Mouse (Mus musculus) kidney, embryonic 15.5 days (tissue): ENCODE data around the gene Psma4. TPM values are rescaled to one million over a fixed set of nuclear protein-coding genes. Genes with fewer than 3 reads are reported as not detected.

Experiments
- ATAC-seq: fragments of 200-750 bp; cut with Nextera tagmentation; replicated peaks from 2 replicates; pipeline ENCODE4 v1.8.0; 2017; ENCODE audit warnings: moderate TSS enrichment; ENCODE audit not compliant: low FRiP score
- H3K27ac ChIP-seq: fragments of 300-500 bp; sonication (generic); 2 replicates; pipeline ENCODE4 v1.5.1; 2015; ENCODE audit warnings: mild to moderate bottlenecking, inconsistent platforms
- H3K27me3 ChIP-seq: fragments of 300-500 bp; sonication (generic); 2 replicates; pipeline ENCODE4 v1.6.1; 2015; ENCODE audit warnings: inconsistent platforms
- H3K36me3 ChIP-seq: fragments of 300-500 bp; sonication (generic); 2 replicates; pipeline ENCODE4 v1.6.1; 2015; ENCODE audit warnings: inconsistent platforms
- H3K4me1 ChIP-seq: fragments of 300-500 bp; sonication (generic); 2 replicates; pipeline ENCODE4 v1.6.1; 2015; ENCODE audit warnings: inconsistent platforms
- H3K4me2 ChIP-seq: fragments of 300-500 bp; sonication (generic); 2 replicates; pipeline ENCODE4 v1.6.1; 2015; ENCODE audit warnings: moderate library complexity, mild to moderate bottlenecking, inconsistent platforms
- H3K4me3 ChIP-seq: fragments of 300-500 bp; sonication (generic); replicated peaks from 2 replicates; pipeline ENCODE4 v1.5.1; 2015; ENCODE audit warnings: mild to moderate bottlenecking, inconsistent platforms
- H3K9ac ChIP-seq: fragments of 300-500 bp; sonication (generic); 2 replicates; pipeline ENCODE4 v1.6.1; 2015; ENCODE audit warnings: mild to moderate bottlenecking, inconsistent platforms
- H3K9me3 ChIP-seq: fragments of 300-500 bp; sonication (generic); replicated peaks from 2 replicates; pipeline ENCODE4 v1.6.1; 2016; ENCODE audit warnings: inconsistent platforms
- WGBS: fragments of 180-500 bp; shearing (Covaris S2); methylation state at CpG from one replicate; pipeline ENCODE4 v1.1.7; 2015; ENCODE audit warnings: mixed read lengths; 5-methylcytosine and 5-hydroxymethylcytosine counted together
- polyA plus RNA-seq: library from polyadenylated mRNA; unstranded; fragments of >200 nt; fragmentation: Nextera tagmentation; extraction: Ambion mirVana; gene quantifications from 2 replicates; pipeline ENCODE4 v1.2.1, GENCODE M21; 2015

Psma4 gene
- polyA plus RNA-seq: 317 and 331 TPM in 2 replicates

DNA sequence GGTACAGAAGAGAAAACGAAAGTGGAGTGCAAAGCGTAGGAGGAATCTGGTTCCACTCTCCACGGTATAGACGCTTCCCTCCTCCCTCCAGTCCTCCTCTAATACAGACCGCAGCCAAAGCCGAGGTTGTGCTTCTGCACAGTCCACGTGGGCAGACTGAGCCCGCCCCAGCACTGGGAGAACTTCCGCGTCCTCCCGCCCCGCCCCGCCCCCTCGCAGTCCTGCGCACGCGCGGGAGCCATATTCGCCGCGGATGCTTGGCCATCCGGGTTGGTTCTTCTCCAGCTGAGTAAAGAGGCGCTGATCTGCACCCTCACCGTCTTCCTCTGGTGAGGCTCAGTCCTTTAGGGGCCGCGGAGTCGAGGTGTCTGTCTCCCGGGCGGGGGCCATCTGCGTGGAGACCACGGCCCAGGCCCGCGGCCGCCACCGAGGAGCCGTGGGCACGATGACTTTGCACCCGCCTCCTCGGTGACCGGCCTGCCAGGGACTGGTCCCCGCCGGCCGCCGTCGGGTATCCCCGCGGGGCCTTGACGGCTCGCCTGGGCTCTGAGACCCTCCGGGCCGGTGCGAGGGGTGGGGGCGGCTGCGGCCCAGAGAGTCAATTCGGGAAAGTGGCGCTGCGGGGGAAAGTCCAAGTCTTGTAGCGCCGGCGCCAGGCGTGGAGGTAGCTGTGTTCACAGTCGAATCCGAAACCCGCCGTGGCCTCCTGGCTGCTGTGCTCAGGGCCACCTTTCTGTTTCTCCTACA, at the start of gene Psma4, which contains the start of gene AY074887:
Gene Psma4, plus strand, starts transcription at position 216 of the 747 bp plus-strand sequence.
Gene AY074887, minus strand, starts transcription at position 424 of the 747 bp plus-strand sequence.
- H3K9me3 ChIP-seq: no peaks in the 10 kb centered on the region
- H3K4me2 ChIP-seq: peak within 1 kb of the TSS; percentile 77
- peak within 1 kb of the TSS; percentile 98 for H3K27ac ChIP-seq
- H3K36me3 ChIP-seq: peaks cover 34% of the 10 kb centered on the region
- H3K4me1 ChIP-seq: peaks cover 15% of the 10 kb centered on the region
- no peaks in the 10 kb centered on the region for H3K27me3 ChIP-seq
- under 1% methylated on average over 65 of the region's 65 CpGs for WGBS
- ATAC-seq: peak; percentile 100
- H3K9ac ChIP-seq: peak within 1 kb of the TSS; percentile 90
- peak within 1 kb of the TSS; percentile 95 for H3K4me3 ChIP-seq

DNA sequence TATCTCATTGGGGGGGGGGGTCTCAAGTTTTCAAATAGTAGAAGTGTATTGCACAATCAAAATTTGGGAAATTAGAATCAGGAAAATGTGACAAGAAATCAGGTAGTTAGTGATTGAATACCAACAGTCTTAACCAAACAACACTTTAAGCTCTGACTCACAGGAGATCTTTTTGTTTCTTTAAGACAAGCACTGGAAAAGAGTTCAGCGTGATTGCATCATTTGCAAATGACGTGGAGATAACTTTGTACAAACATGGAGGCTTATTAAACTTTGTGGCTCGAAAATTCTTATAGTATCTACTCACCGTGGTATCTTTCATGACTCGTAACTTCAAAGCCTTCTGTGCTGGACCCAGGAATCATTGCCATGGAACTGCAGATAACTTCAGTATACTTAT, 41.1 kb upstream of the Psma4 start:
- Histone ChIP-seq H3K9me3 (no peaks in the 10 kb centered on the region), H3K9ac (no peak overlapping the region), H3K4me2 (no peak overlapping the region), H3K36me3 (peaks cover 69% of the 10 kb centered on the region), H3K4me3 (no peak overlapping the region), H3K27me3 (no peaks in the 10 kb centered on the region), H3K4me1 (no peaks in the 10 kb centered on the region), H3K27ac (no peak overlapping the region)
- WGBS: 88% methylated on average over 5 of the region's 5 CpGs
- no peak for ATAC-seq

DNA sequence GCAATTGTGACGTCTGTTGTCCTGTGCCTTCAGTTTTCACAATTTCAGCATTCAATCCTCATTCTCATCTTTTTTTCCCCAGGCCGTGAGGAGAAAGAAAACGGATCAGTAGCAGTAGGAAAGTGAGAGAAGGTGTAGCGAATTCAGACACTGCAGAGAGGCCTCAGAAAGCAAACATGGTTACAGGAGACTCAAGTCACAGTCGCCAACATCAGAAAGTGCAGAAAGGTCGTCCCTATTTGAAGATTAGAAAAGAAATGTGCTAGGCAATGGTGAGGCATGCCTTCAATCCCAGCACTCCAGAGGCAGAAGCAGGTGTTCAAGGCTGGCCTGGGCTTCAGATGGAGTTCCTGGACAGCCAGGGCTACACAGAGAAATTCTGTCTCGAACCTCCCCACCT, 35.0 kb upstream of the Psma4 start:
- 59% methylated on average over 7 of the region's 7 CpGs for WGBS
- Histone ChIP-seq H3K4me1 (peaks cover 9% of the 10 kb centered on the region; the same call in 1 of the 2 replicates), H3K27ac (no peak overlapping the region), H3K36me3 (peaks cover 13% of the 10 kb centered on the region), H3K9me3 (no peaks in the 10 kb centered on the region), H3K9ac (no peak overlapping the region), H3K27me3 (no peaks in the 10 kb centered on the region), H3K4me3 (no peak overlapping the region), H3K4me2 (no peak overlapping the region)
- ATAC-seq: no peak

DNA sequence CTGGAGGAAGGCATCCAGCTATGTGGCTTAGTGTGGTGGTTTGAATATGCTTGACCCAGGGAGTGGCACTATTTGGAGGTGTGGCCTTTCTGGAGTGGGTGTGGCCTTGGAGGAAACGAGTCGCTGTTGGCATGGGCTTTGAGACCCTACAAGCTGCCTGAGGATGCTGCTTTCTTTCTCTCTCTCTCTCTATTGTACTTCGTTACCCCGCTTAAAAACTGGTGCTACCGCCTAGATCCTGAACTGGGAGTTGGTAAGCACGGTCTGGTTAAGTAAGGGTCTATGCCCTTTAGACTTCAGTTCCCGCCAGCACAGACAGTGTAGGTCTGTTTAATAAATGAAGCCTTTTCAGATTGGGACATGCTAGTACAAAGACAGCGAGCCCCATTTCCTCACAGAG, 34.2 kb upstream of the Psma4 start:
- 71% methylated on average over 8 of the region's 8 CpGs for WGBS
- H3K9ac ChIP-seq: no peak overlapping the region
- H3K4me1 ChIP-seq: peaks cover 9% of the 10 kb centered on the region; the same call in 1 of the 2 replicates
- H3K4me3 ChIP-seq: peak overlapping the region; percentile 72
- no peaks in the 10 kb centered on the region for H3K27me3 ChIP-seq
- no peaks in the 10 kb centered on the region for H3K9me3 ChIP-seq
- no peak overlapping the region for H3K27ac ChIP-seq
- ATAC-seq: no peak; the same call in 1 of the 2 replicates
- peak overlapping the region; percentile 91 for H3K4me2 ChIP-seq
- peaks cover 7% of the 10 kb centered on the region for H3K36me3 ChIP-seq

DNA sequence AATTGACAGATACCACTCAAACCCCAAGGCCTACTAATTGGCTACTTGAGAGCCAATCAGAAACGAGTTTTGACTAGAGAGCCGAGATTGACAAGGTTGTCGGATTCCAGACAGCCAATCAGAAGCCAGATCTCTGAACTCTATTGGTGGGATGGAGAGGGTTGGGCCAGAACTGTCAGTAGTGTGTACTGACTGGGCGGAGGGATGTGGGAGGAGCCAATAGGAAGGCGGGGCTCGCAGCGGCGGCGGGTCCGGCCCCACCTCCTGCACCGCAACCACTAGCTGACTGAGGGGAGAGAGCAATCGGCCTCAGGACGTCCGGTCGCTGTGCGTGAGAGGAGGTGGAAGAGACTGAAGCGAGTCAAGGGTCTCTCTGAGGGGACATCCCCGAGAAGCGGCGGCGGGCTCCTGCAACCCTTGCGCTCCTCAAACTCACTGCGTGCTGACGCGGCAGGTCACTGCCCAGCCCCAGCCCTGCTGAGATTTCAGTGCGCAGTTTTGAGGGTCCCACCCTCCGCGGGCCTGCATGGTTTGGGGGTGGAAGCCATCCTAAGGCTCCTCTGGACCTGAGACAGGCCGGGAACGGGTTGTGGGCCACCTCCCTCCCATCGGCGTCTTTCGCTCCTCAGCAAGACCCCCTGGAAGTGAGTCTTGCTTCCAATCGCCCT, 33.4 kb upstream of the Psma4 start, which contains the start of gene Hykk:
Gene Hykk, plus strand, starts transcription at position 274 of the 668 bp plus-strand sequence.
- Histone ChIP-seq H3K9me3 (no peaks in the 10 kb centered on the region), H3K4me3 (peak within 1 kb of the TSS; percentile 72), H3K9ac (peak within 1 kb of the TSS; percentile 79), H3K27ac (peak within 1 kb of the TSS; percentile 72), H3K4me2 (peak within 1 kb of the TSS; percentile 91), H3K36me3 (peaks cover 2% of the 10 kb centered on the region), H3K27me3 (no peaks in the 10 kb centered on the region), H3K4me1 (peaks cover 9% of the 10 kb centered on the region; the same call in 1 of the 2 replicates)
- peak; percentile 98 for ATAC-seq
- WGBS: under 1% methylated on average over 34 of the region's 34 CpGs

DNA sequence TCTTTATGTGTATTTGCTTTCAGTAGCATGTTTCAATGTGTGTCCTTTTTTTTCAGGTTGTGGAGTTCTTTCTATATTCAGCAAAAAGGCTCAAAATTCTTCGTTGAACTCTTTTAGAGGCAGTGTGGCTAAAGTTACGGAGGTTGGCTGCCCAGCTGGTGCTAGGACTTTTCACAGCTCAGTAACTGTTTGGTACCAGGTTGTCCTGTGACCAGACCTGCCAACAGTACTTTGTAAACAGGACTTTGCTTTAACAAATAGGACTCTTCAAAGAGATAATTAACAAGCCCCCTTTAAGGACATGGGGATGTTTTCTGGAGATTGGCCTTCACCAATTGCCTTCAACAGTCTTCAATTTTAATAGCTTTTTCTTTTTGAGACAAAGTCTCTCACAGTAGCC, 32.4 kb upstream of the Psma4 start:
- ATAC-seq: no peak
- no peaks in the 10 kb centered on the region for H3K9me3 ChIP-seq
- no peaks in the 10 kb centered on the region for H3K27me3 ChIP-seq
- H3K27ac ChIP-seq: no peak overlapping the region
- peak overlapping the region; percentile 91 for H3K4me2 ChIP-seq
- peaks cover 9% of the 10 kb centered on the region; the same call in 1 of the 2 replicates for H3K4me1 ChIP-seq
- H3K36me3 ChIP-seq: peaks cover 9% of the 10 kb centered on the region
- peak overlapping the region; percentile 72; the same call in 1 of the 2 replicates for H3K4me3 ChIP-seq
- no peak overlapping the region for H3K9ac ChIP-seq
- 62% methylated on average over 2 of the region's 2 CpGs for WGBS

DNA sequence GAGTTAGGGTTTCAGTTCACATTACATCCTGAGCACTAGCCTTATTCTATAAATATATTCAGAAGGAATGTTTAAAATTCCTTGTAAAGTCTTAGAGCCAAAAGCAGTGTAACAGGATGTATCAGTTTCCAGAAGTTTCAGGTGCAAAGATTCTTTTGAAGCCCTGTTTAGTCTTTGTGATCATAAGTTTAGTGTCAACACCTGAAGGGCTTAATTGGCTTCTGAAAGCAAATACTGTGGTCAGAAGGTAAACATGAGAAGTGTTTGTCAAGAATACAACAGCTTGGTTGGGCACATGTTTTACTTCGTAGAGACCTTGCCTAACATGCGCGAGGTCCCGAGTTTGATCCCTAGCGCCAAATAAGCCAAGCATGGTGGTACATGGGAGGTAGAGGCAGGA, 31.8 kb upstream of the Psma4 start:
- Histone ChIP-seq H3K9me3 (no peaks in the 10 kb centered on the region), H3K4me3 (no peak overlapping the region), H3K36me3 (peaks cover 9% of the 10 kb centered on the region), H3K4me1 (peaks cover 9% of the 10 kb centered on the region; the same call in 1 of the 2 replicates), H3K27ac (no peak overlapping the region), H3K9ac (no peak overlapping the region), H3K4me2 (no peak overlapping the region), H3K27me3 (no peaks in the 10 kb centered on the region)
- 94% methylated on average over 5 of the region's 5 CpGs for WGBS
- ATAC-seq: no peak

DNA sequence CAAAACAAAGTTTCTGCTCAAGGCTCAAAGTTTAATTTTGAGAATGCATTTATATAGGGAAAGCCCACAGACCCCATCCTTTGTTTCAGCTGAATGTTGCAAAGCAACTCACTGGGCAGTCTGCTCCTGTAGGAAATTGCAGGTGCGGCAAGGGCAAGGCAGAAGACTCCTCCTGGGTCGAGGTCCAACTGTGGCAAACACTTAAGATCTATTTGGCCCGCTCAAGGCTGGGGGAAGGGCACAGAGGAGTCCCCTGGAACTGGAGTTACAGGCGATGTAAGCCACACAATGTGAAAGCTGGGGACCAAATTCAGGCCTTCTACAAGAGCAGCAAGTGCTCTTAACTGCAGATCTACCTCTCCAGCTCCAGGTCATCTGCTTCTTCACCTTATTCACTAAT, 30.6 kb upstream of the Psma4 start:
- Histone ChIP-seq H3K9ac (no peak overlapping the region), H3K27me3 (no peaks in the 10 kb centered on the region), H3K36me3 (peaks cover 9% of the 10 kb centered on the region), H3K4me2 (no peak overlapping the region), H3K4me1 (peaks cover 9% of the 10 kb centered on the region; the same call in 1 of the 2 replicates), H3K27ac (no peak overlapping the region), H3K4me3 (no peak overlapping the region), H3K9me3 (no peaks in the 10 kb centered on the region)
- ATAC-seq: no peak
- 56% methylated on average over 4 of the region's 4 CpGs for WGBS

DNA sequence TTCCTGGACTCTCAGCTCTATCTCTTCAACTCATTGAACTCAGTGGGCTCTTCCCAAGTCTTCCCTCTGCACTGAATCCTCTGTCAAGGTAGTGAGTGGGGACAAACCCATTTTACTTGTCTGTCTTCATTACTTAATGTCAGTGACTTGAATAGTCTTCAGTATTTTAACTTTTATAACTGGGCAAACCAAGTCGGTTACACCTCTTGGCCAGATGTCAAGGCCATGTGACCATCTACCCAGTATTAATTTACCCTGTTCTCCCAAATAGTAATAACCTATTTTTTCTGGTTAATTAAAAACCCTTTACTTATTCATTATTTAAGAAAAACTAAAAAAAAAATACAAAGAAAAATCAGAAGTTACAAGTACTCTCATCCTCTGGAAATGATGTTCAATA, 19.8 kb upstream of the Psma4 start:
- Histone ChIP-seq H3K4me2 (no peak overlapping the region), H3K9me3 (no peaks in the 10 kb centered on the region), H3K36me3 (no peaks in the 10 kb centered on the region), H3K27ac (no peak overlapping the region), H3K4me3 (no peak overlapping the region), H3K27me3 (no peaks in the 10 kb centered on the region), H3K4me1 (no peaks in the 10 kb centered on the region), H3K9ac (no peak overlapping the region)
- no peak for ATAC-seq
- 97% methylated on average over 1 of the region's 1 CpGs for WGBS

DNA sequence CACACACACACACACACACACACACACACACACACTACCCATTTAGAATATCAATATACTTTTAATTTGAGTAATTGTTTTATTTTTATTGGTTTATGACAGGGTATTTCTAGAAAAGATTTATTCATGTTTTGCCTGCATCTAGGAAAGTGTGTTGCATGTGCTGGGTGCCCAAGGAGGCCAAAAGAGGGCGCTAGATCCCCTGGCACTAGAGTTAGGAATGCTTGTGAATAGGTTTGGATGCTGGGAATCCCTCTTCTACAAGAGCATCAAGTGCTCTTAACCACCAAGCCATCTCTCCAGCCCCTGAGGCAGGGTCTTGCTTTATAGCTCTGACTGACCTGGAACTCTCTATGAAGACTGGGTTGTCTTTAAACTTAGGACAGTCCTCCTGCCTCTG, 18.8 kb upstream of the Psma4 start:
- Histone ChIP-seq H3K9me3 (no peaks in the 10 kb centered on the region), H3K36me3 (no peaks in the 10 kb centered on the region), H3K4me1 (no peaks in the 10 kb centered on the region), H3K9ac (no peak overlapping the region), H3K27me3 (no peaks in the 10 kb centered on the region), H3K4me3 (no peak overlapping the region), H3K4me2 (no peak overlapping the region), H3K27ac (no peak overlapping the region)
- 9% methylated on average over 1 of the region's 1 CpGs for WGBS
- ATAC-seq: no peak

DNA sequence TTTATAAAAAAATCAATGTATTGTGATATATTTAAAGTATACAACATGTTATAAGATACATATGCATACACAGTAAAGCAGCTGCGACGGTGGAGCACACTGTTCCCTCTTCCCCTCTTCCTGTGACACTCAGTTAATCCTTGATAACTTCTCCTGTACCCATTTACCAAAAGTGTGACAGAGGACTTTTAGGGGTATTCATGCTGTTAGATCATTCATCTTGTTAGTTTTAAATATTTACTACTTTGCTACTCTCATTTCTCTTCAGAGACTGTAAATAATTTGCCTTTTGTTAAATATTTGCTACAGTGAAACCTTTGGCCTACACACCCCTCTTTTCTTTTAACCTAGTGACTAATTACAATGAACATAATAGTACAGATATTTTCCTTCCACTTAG, 18.2 kb upstream of the Psma4 start:
- peak; percentile 60; the same call in 1 of the 2 replicates for ATAC-seq
- H3K4me1 ChIP-seq: no peaks in the 10 kb centered on the region
- H3K9me3 ChIP-seq: no peaks in the 10 kb centered on the region
- H3K4me3 ChIP-seq: no peak overlapping the region
- WGBS: 68% methylated on average over 2 of the region's 2 CpGs
- no peaks in the 10 kb centered on the region for H3K27me3 ChIP-seq
- H3K36me3 ChIP-seq: no peaks in the 10 kb centered on the region
- no peak overlapping the region for H3K27ac ChIP-seq
- no peak overlapping the region for H3K4me2 ChIP-seq
- no peak overlapping the region for H3K9ac ChIP-seq

DNA sequence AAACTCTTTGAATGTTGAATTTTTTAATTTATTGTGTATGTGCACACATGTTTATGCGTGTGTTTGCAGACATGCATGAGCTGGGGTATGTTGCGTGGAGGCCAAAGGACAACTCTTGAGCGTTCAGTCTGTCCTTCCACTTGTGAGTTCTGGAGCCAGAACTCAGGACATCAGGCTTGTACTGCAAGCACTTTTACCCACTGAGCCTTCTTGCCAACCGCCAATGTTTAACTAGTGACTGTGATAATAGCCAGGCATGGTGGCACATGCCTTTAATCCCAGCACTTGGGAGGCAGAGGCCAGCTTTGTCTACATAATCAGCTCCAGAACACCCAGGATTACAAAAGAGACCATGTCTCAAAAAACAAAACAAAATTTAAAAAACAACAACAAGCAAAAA, 8.5 kb upstream of the Psma4 start:
- no peak overlapping the region for H3K27ac ChIP-seq
- H3K9ac ChIP-seq: no peak overlapping the region
- H3K4me2 ChIP-seq: no peak overlapping the region
- no peaks in the 10 kb centered on the region for H3K4me1 ChIP-seq
- no peaks in the 10 kb centered on the region for H3K36me3 ChIP-seq
- no peaks in the 10 kb centered on the region for H3K9me3 ChIP-seq
- WGBS: 92% methylated on average over 4 of the region's 4 CpGs
- H3K27me3 ChIP-seq: no peaks in the 10 kb centered on the region
- no peak overlapping the region for H3K4me3 ChIP-seq
- no peak for ATAC-seq
